Mouse (Mus musculus) kidney, adult 2 months (tissue): ENCODE data around the gene Gm12394.
A peak's percentile ranks its signal among the peaks of the same experiment; 100 is the strongest.

Experiments
- CTCF ChIP-seq: fragments of 200-500 bp; conservative IDR thresholded peaks from 2 replicates; pipeline ENCODE4 v1.5.1; 2011; ENCODE audit warnings: low read depth, mild to moderate bottlenecking, control low read depth, low read length, moderate library complexity, mixed read lengths; ENCODE audit not compliant: insufficient read depth, insufficient read length
- POLR2A ChIP-seq: fragments of 200-500 bp; IDR thresholded peaks from one replicate; pipeline ENCODE4 v1.6.1; 2011; ENCODE audit warnings: low read depth, low read length, control low read depth

DNA sequence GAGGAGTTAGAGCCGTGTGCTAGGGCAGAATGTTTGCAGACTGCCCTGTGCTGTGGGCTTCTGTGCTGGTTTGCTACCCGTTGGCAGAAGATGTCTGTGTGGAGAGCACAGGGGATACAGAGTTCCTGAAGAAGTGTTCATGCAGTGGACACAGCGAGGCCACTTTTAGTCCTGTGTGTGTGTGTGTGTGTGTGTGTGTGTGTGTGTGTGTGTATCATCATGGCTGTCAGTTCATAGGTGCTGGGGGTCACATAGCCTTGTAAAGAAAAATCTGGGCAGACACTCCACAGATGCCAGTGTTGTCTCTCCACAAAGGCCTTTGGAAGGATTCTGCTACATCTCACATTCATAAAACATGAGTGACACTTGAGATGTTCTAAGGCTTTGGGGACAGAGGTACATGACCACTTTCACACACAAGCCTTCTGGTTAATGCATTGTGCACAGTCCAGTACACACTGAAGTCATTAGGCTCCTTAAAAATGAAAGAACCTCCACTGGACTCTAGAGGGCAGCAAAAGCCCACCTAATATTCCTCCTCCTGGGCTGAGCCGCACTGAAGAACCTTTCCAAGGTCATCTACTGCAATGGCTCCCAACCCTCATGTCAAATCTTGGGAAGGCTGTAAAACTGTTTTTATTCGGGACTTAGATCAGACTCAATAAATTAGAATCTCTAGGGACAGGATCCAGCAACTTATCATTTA, 20.2 kb upstream of the Gm12394 start:
- TF ChIP-seq CTCF, result peak; percentile 79
- TF ChIP-seq POLR2A, result no peak
